In the genomic region with DNA sequence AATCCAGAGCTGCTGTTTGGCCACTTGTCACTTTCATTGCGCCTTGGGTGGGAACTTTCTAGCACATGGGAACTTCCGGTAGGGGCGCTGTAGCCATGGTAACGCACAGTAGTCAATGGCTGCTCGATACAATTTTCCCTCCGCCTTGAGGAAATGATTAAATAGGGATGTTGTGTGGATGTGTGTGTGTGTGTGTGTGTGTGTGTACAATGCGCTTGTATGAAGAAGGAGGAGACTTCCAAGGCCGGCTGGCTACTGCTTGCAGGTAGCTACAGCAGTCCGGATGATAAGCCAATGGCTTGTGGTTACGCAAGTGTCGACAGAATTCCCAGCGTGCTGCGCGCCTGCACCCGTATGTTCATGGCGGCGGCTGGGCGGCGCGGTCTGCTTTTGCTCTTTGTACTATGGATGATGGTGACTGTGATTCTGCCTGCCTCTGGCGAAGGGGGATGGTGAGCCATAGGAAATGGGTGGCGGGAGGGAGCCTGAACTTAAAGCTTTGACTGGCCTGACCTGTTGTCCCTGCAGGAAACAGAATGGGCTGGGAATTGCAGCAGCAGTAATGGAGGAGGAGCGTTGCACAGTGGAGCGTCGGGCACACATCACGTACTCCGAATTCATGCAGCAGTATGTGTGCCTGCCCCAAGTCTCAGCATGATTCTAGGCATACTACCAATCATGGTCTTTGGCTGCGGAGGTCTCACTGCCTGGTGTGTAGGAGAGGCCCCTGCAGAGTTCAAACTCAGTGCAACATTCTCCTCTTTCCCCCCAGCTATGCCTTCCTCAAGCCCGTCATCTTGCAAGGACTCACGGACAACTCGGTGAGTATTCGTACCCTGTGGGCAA, we compare ENCODE assay signal across 1 mouse cellular context.
TF ChIP-seq lines count a peak whose summit lies in the region.

A gene (plus strand): TSS at position 156 of the 846 bp plus-strand sequence.

TF ChIP-seq in myocyte, 11 proteins besides CTCF, POLR2A, EP300 and RAD21 (continued from another document):
- TF ChIP-seq POLR2AphosphoS2 (IDR thresholded peaks at IDR 0.05; ENCODE audit: insufficient read length, low read depth) (peak; percentile 74), MAX (IDR thresholded peaks at IDR 0.05; ENCODE audit: low read depth) (no peak)
